Mouse (Mus musculus) myocyte (in vitro differentiated cells): Measurements from ENCODE around the gene Stox2. TPM values are rescaled to one million over a fixed set of nuclear protein-coding genes. Genes with fewer than 3 reads are reported as not detected.

ENCODE experiments used
- H3K27me3 ChIP-seq: one replicate; pipeline ENCODE4 v1.6.1; 2011; ENCODE audit not compliant: control insufficient read depth, insufficient read depth, insufficient read length
- H3K36me3 ChIP-seq: one replicate; pipeline ENCODE4 v1.6.1; 2011; ENCODE audit not compliant: control insufficient read depth, insufficient read depth
- H3K4me2 ChIP-seq: one replicate; pipeline ENCODE4 v1.6.1; 2011; ENCODE audit warnings: low read depth, control low read depth
- H3K4me3 ChIP-seq: one replicate; pipeline ENCODE4 v1.5.1; 2011; ENCODE audit warnings: mild to moderate bottlenecking, control low read depth, moderate library complexity
- H3K79me2 ChIP-seq: one replicate; pipeline ENCODE4 v1.6.1; 2011; ENCODE audit not compliant: control insufficient read depth, insufficient read depth
- H3ac ChIP-seq: one replicate; pipeline ENCODE4 v1.6.1; 2011; ENCODE audit not compliant: control insufficient read depth, insufficient read length
- CEBPB ChIP-seq: IDR thresholded peaks from 2 replicates; pipeline ENCODE4 v1.6.1; 2011; ENCODE audit warnings: mild to moderate bottlenecking, moderate library complexity; ENCODE audit not compliant: poor library complexity, insufficient read depth, severe bottlenecking
- E2F4 ChIP-seq: IDR thresholded peaks from one replicate; pipeline ENCODE4 v1.6.1; 2011; ENCODE audit warnings: mild to moderate bottlenecking, control low read depth, moderate library complexity; ENCODE audit not compliant: insufficient read depth
- MAX ChIP-seq: IDR thresholded peaks from one replicate; pipeline ENCODE4 v1.6.1; 2011; ENCODE audit warnings: low read depth, mild to moderate bottlenecking, control low read depth
- MYOD1 ChIP-seq, 3 experiments: IDR thresholded peaks; one replicate each; pipeline ENCODE4 v1.6.1; 2011; ENCODE audit warnings: control low read depth in 2 of 3, low read depth in 2 of 3, mild to moderate bottlenecking in 2 of 3, moderate library complexity in 1 of 3; ENCODE audit not compliant: insufficient read length in 2 of 3, control insufficient read depth in 1 of 3
- MYOG ChIP-seq, 3 experiments: IDR thresholded peaks; one replicate each; pipeline ENCODE4 v1.6.1; 2011; ENCODE audit warnings: control low read depth in 2 of 3, low read depth in 2 of 3, mild to moderate bottlenecking in 2 of 3; ENCODE audit not compliant: insufficient read length in 2 of 3, control insufficient read depth in 1 of 3, insufficient read depth in 1 of 3
- POLR2A ChIP-seq: IDR thresholded peaks from one replicate; pipeline ENCODE4 v1.6.1; 2011; ENCODE audit warnings: low read depth, mild to moderate bottlenecking, control low read depth, moderate library complexity; ENCODE audit not compliant: insufficient read length
- POLR2AphosphoS2 ChIP-seq: IDR thresholded peaks from one replicate; pipeline ENCODE4 v1.6.1; 2011; ENCODE audit warnings: low read depth, control low read depth; ENCODE audit not compliant: insufficient read length
- REST ChIP-seq: IDR thresholded peaks from one replicate; pipeline ENCODE4 v1.6.1; 2011; ENCODE audit warnings: mild to moderate bottlenecking, control low read depth, moderate library complexity; ENCODE audit not compliant: insufficient read depth, insufficient read length
- SRF ChIP-seq: IDR thresholded peaks from one replicate; pipeline ENCODE4 v1.6.1; 2011; ENCODE audit warnings: low read depth; ENCODE audit not compliant: control insufficient read depth, insufficient read length
- TCF12 ChIP-seq: IDR thresholded peaks from one replicate; pipeline ENCODE4 v1.6.1; 2011; ENCODE audit warnings: mild to moderate bottlenecking, control low read depth; ENCODE audit not compliant: poor library complexity, insufficient read depth, severe bottlenecking
- TCF3 ChIP-seq: IDR thresholded peaks from one replicate; pipeline ENCODE4 v1.6.1; 2011; ENCODE audit warnings: low read depth, control low read depth; ENCODE audit not compliant: insufficient read length
- USF1 ChIP-seq: IDR thresholded peaks from one replicate; pipeline ENCODE4 v1.6.1; 2011; ENCODE audit warnings: low read depth, mild to moderate bottlenecking, control low read depth, moderate library complexity
- polyA plus RNA-seq: library from polyadenylated mRNA; unstranded; fragments of >200 nt; fragmentation: generic; extraction: Trizol; gene quantifications from one replicate; pipeline ENCODE4 v1.2.1, GENCODE M21; 2012; ENCODE audit warnings: missing spikeins

Gene Stox2
- polyA plus RNA-seq, 1 experiment, result not detected

GRCm38 (mm10) chr8:47370421-47371080 lies 75.6 kb downstream of the Stox2 start:
- Histone ChIP-seq H3K4me2 (no peak overlapping the region), H3K79me2 (no peaks in the 10 kb centered on the region), H3K27me3 (no peaks in the 10 kb centered on the region), H3K4me3 (no peak overlapping the region), H3K36me3 (no peaks in the 10 kb centered on the region), H3ac (no peak overlapping the region)
- TF ChIP-seq E2F4 (no peak), USF1 (no peak), MYOG (IDR thresholded peaks at IDR 0.05; ENCODE audit: control insufficient read depth in 1 of 3, insufficient read depth in 1 of 3, insufficient read length in 2 of 3, low read depth in 2 of 3) (no peak), TCF12 (no peak), MYOD1 (IDR thresholded peaks at IDR 0.05; ENCODE audit: control insufficient read depth in 1 of 3, insufficient read length in 2 of 3, low read depth in 2 of 3) (no peak), POLR2AphosphoS2 (no peak), MAX (no peak), POLR2A (no peak), REST (no peak), CEBPB (no peak), SRF (no peak), TCF3 (no peak)

- H3K4me3 ChIP-seq, result no peak overlapping the region
- no peak overlapping the region for H3K4me2 ChIP-seq
- H3K79me2 ChIP-seq, result no peaks in the 10 kb centered on the region
- H3K27me3 ChIP-seq, result no peaks in the 10 kb centered on the region
- no peak for TF ChIP-seq CEBPB
- TF ChIP-seq POLR2AphosphoS2, result no peak
- TF ChIP-seq POLR2A, result no peak
- TF ChIP-seq REST, result no peak
- no peak for TF ChIP-seq E2F4
- TF ChIP-seq TCF12, result no peak
- TF ChIP-seq USF1, result no peak
- no peak for TF ChIP-seq MYOD1 (IDR thresholded peaks at IDR 0.05; ENCODE audit: control insufficient read depth in 1 of 3, insufficient read length in 2 of 3, low read depth in 2 of 3)
- no peak for TF ChIP-seq SRF
- TF ChIP-seq MYOG (IDR thresholded peaks at IDR 0.05; ENCODE audit: control insufficient read depth in 1 of 3, insufficient read depth in 1 of 3, insufficient read length in 2 of 3, low read depth in 2 of 3), result no peak
- TF ChIP-seq MAX, result no peak
- no peak for TF ChIP-seq TCF3
- H3ac ChIP-seq, result no peak overlapping the region
- no peaks in the 10 kb centered on the region for H3K36me3 ChIP-seq
These were observed 76.2 kb downstream of the Stox2 start for GRCm38 (mm10) chr8:47369949-47370348.

- no peaks in the 10 kb centered on the region for H3K36me3 ChIP-seq
- no peaks in the 10 kb centered on the region for H3K79me2 ChIP-seq
- no peak overlapping the region for H3ac ChIP-seq
- TF ChIP-seq MYOG (IDR thresholded peaks at IDR 0.05; ENCODE audit: control insufficient read depth in 1 of 3, insufficient read depth in 1 of 3, insufficient read length in 2 of 3, low read depth in 2 of 3) (no peak), TCF12 (no peak), E2F4 (no peak), SRF (no peak), CEBPB (no peak), MYOD1 (IDR thresholded peaks at IDR 0.05; ENCODE audit: control insufficient read depth in 1 of 3, insufficient read length in 2 of 3, low read depth in 2 of 3) (no peak), USF1 (no peak), POLR2A (no peak)
- H3K27me3 ChIP-seq, result no peaks in the 10 kb centered on the region
- H3K4me3 ChIP-seq, result no peak overlapping the region
- H3K4me2 ChIP-seq, result no peak overlapping the region
These were observed 77.0 kb downstream of the Stox2 start for GRCm38 (mm10) chr8:47369044-47369769.

GRCm38 (mm10) chr8:47367029-47367428 lies 79.1 kb downstream of the Stox2 start:
- no peaks in the 10 kb centered on the region for H3K36me3 ChIP-seq
- TF ChIP-seq POLR2AphosphoS2 (no peak), TCF3 (no peak), E2F4 (no peak), CEBPB (no peak), TCF12 (no peak), MYOG (IDR thresholded peaks at IDR 0.05; ENCODE audit: control insufficient read depth in 1 of 3, insufficient read depth in 1 of 3, insufficient read length in 2 of 3, low read depth in 2 of 3) (no peak), MYOD1 (IDR thresholded peaks at IDR 0.05; ENCODE audit: control insufficient read depth in 1 of 3, insufficient read length in 2 of 3, low read depth in 2 of 3) (no peak), POLR2A (no peak), USF1 (no peak), SRF (no peak), MAX (no peak), REST (no peak)
- H3K79me2 ChIP-seq, result no peaks in the 10 kb centered on the region
- H3K4me3 ChIP-seq, result no peak overlapping the region
- no peak overlapping the region for H3K4me2 ChIP-seq
- no peaks in the 10 kb centered on the region for H3K27me3 ChIP-seq
- H3ac ChIP-seq, result no peak overlapping the region
